Mouse (Mus musculus) lung, postnatal 0 days (tissue): ENCODE results near the gene Fst. TPM values are rescaled to one million over a fixed set of nuclear protein-coding genes. Genes with fewer than 3 reads are reported as not detected.

ENCODE experiments used
- ATAC-seq: fragments of 200-750 bp; cut with Nextera tagmentation; 2 replicates; pipeline ENCODE4 v1.8.0; 2017; ENCODE audit warnings: moderate library complexity
- DNase-seq: peaks from one replicate; pipeline ENCODE4 v3.0.0-alpha.2; 2016; ENCODE audit warnings: low spot score
- H3K27ac ChIP-seq: fragments of 300-500 bp; sonication (generic); 2 replicates; pipeline ENCODE4 v1.5.1; 2014; ENCODE audit warnings: antibody characterized with exemption, mild to moderate bottlenecking, low read length, mixed read lengths
- H3K27me3 ChIP-seq: fragments of 300-500 bp; sonication (generic); replicated peaks from 2 replicates; pipeline ENCODE4 v1.6.1; 2014; ENCODE audit warnings: low read length, mixed read lengths; ENCODE audit not compliant: insufficient read depth
- H3K36me3 ChIP-seq: fragments of 300-500 bp; sonication (generic); 2 replicates; pipeline ENCODE4 v1.6.1; 2014; ENCODE audit warnings: low read length, mixed read lengths; ENCODE audit not compliant: insufficient read depth
- H3K4me1 ChIP-seq: fragments of 300-500 bp; sonication (generic); 2 replicates; pipeline ENCODE4 v1.6.1; 2014; ENCODE audit warnings: antibody characterized with exemption, low read depth, low read length, mixed read lengths; ENCODE audit not compliant: insufficient read depth
- H3K4me2 ChIP-seq: fragments of 300-500 bp; sonication (generic); replicated peaks from 2 replicates; pipeline ENCODE4 v1.6.1; 2014; ENCODE audit warnings: low read depth, mild to moderate bottlenecking, low read length, moderate library complexity, mixed read lengths
- H3K4me3 ChIP-seq: fragments of 300-500 bp; sonication (generic); 2 replicates; pipeline ENCODE4 v1.5.1; 2014; ENCODE audit warnings: low read depth, low read length
- H3K9ac ChIP-seq: fragments of 300-500 bp; sonication (generic); replicated peaks from 2 replicates; pipeline ENCODE4 v1.6.1; 2014; ENCODE audit warnings: low read depth, mild to moderate bottlenecking
- H3K9me3 ChIP-seq: fragments of 300-500 bp; sonication (generic); 2 replicates; pipeline ENCODE4 v1.6.1; 2016; ENCODE audit warnings: low read length, mixed read lengths
- CTCF ChIP-seq: IDR thresholded peaks from 2 replicates; pipeline ENCODE4 v1.5.1; 2016; ENCODE audit warnings: antibody characterized with exemption, mild to moderate bottlenecking
- EP300 ChIP-seq: IDR thresholded peaks from 2 replicates; pipeline ENCODE4 v1.6.1; 2016; ENCODE audit warnings: antibody characterized with exemption, mild to moderate bottlenecking, control low read depth
- WGBS: fragments of 180-500 bp; shearing (Covaris S2); extraction: QIAGEN DNeasy Blood & Tissue Kit; methylation state at CpG from one replicate; pipeline ENCODE4 v1.1.7; 2014; 5-methylcytosine and 5-hydroxymethylcytosine counted together
- polyA plus RNA-seq: library from polyadenylated mRNA; unstranded; fragments of >200 nt; fragmentation: Nextera tagmentation; extraction: Ambion mirVana; gene quantifications from 2 replicates; pipeline ENCODE4 v1.2.1, GENCODE M21; 2015

The Fst gene
- polyA plus RNA-seq, 1 experiment from 2014 or later, result 4.5 TPM

DNA sequence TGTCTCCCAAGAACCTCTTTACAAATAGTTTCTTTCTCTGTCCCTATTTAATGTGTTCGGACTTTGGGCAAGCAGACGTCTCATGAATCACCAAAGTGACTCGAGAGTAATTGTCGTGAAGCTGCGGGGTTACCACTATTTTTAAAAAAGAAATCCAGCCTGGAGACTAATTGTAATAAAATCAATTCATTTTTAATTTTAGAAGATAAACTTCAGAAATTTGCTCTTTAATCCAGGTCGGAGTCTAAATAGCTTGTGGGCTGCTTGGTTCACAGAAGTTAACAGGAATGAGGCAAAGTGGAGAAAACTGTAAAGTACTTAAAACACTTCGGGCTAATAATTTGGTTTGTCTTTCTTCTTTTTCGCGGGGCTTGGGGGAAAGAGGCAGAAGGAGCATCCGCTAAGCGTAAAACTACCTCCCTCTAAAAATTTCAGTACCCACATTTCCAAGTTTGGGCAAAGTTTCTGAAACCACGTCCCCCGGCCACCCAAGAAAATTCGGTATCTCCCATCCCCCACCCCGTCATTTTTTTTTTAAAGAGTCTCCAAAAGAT is 1.1 kb downstream of the Fst start:
- Histone ChIP-seq H3K27me3 (peaks cover 23% of the 10 kb centered on the region; the same call in 1 of the 2 replicates), H3K36me3 (no peaks in the 10 kb centered on the region), H3K4me3 (peak overlapping the region; percentile 57), H3K27ac (no peak overlapping the region), H3K4me1 (peaks cover 7% of the 10 kb centered on the region; the same call in 1 of the 2 replicates), H3K4me2 (peak overlapping the region; percentile 97), H3K9me3 (no peaks in the 10 kb centered on the region), H3K9ac (no peak overlapping the region)
- no peak for DNase-seq
- no peak for TF ChIP-seq CTCF
- TF ChIP-seq EP300, result no peak
- ATAC-seq, result no peak
- under 1% methylated on average over 15 of the region's 15 CpGs for WGBS

DNA sequence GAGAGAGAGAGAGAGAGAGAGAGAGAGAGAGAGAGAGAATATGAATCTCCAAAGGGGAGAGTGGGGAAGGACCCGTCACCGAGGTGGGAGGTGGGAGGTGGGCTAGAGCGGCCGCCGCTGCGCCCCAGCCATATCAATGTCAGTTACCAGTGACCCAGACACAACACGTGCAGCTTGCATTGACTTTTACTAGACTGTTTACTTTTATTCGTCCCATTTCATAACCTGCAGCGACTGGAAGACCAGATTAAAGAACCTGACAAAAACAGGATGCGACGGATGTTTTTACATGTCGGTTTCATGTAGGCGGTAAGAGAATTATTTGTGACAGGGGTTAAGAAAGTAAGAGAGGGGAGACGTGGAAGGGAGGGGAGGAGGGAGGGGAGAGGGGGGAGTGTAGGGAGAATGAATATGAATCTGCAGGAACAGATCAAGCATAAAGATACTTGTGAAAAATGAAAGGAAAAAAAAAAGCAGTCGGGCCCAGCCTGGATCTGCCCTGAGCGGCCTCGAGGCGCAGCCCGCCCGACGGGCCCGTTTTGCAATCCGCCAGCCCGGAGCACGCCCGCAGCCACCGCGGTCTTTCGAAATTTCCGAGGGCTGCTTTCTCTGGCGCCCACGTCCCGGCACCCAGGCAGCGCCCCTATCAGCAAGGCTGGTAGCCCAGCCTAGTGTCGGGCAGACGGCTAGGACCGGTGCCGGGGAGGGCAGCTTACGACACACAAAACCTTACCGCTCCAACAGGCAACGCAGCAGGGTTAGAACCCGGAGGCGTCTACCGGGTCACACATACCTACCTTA is 1.8 kb downstream of the Fst start:
- H3K9me3 ChIP-seq, result no peaks in the 10 kb centered on the region
- ATAC-seq (peak; percentile 20; the same call in 1 of the 2 replicates), DNase-seq (peak; percentile 38)
- peak overlapping the region; percentile 97 for H3K4me2 ChIP-seq
- WGBS, result 1% methylated on average over 44 of the region's 44 CpGs
- TF ChIP-seq CTCF (no peak), EP300 (no peak)
- H3K27me3 ChIP-seq, result peaks cover 23% of the 10 kb centered on the region; the same call in 1 of the 2 replicates
- peak overlapping the region; percentile 57 for H3K4me3 ChIP-seq
- H3K4me1 ChIP-seq, result peaks cover 7% of the 10 kb centered on the region; the same call in 1 of the 2 replicates
- no peak overlapping the region for H3K27ac ChIP-seq
- H3K9ac ChIP-seq, result no peak overlapping the region
- H3K36me3 ChIP-seq, result no peaks in the 10 kb centered on the region

DNA sequence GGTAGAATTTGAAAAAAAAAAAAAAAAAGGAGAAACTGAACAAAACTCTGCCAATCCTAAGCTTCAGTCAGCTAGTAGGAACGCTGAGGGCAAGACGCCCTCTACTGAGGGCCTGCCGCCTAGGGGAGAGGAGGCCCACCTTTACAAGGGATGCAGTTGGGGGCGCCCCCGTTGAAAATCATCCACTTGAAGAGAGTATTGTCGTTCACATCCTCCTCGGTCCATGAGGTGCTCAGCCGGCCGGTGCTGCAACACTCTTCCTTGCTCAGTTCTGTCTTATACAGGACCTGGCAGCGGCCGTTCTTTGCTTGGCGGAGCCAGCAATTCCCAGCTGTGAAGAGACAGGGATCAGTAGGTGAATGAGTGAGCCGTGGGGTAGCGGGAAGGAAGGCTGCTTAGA is 2.5 kb downstream of the Fst start:
- ATAC-seq (0 out of 2 replicates have a peak, but pooled peaks have one; percentile 15), DNase-seq (peak; percentile 16)
- Histone ChIP-seq H3K4me1 (peaks cover 7% of the 10 kb centered on the region; the same call in 1 of the 2 replicates), H3K27ac (no peak overlapping the region), H3K4me2 (peak overlapping the region; percentile 97), H3K9me3 (no peaks in the 10 kb centered on the region), H3K27me3 (peaks cover 23% of the 10 kb centered on the region; the same call in 1 of the 2 replicates), H3K4me3 (peak overlapping the region; percentile 20), H3K9ac (no peak overlapping the region), H3K36me3 (no peaks in the 10 kb centered on the region)
- TF ChIP-seq CTCF (peak; percentile 48), EP300 (no peak)
- 5% methylated on average over 14 of the region's 14 CpGs for WGBS

DNA sequence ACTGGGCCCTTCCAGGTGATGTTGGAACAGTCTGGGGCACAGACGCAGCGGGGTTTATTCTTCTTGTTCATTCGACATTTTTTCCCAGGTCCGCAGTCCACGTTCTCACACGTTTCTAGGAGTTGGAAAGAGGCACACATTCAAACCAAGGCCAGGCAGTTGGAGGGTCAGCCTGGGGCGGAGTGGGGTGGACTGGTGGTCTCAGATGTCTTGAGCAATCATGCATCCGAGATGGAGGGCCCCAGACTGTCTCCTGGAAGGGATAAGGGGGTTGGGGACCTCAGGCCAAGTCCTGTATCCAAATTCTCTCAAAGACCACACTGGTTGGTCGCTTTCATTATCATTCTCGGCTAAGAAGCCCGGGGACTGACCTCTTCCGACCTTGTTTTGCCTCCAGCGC is 3.0 kb downstream of the Fst start:
- Histone ChIP-seq H3K4me2 (peak overlapping the region; percentile 97), H3K36me3 (no peaks in the 10 kb centered on the region), H3K4me1 (peaks cover 7% of the 10 kb centered on the region; the same call in 1 of the 2 replicates), H3K9me3 (no peaks in the 10 kb centered on the region), H3K9ac (no peak overlapping the region), H3K27me3 (peaks cover 23% of the 10 kb centered on the region; the same call in 1 of the 2 replicates), H3K27ac (no peak overlapping the region), H3K4me3 (peak overlapping the region; percentile 20; the same call in 1 of the 2 replicates)
- ATAC-seq, result no peak
- no peak for DNase-seq
- TF ChIP-seq CTCF (no peak), EP300 (no peak)
- WGBS, result 45% methylated on average over 13 of the region's 13 CpGs

DNA sequence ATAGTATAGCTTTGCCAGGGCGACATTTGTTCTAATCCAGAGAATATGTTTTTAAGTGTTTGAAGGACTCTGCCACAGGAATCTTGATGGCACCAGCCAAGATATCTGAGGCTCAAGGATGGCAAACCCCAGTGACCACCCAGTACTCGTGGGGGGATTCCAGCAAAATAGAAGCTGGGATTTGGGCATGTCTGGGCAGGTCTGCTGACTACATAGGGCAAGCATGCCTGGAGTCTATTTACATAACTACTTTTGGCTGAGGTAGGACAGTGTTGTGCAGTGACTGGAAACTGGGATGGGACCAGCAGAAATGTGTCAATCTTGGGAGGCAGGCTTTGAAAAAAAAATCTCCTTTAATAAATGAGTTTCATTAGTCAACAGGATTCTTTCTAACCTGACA is 11.5 kb downstream of the Fst start:
- Histone ChIP-seq H3K4me1 (no peaks in the 10 kb centered on the region), H3K27ac (no peak overlapping the region), H3K4me3 (no peak overlapping the region), H3K4me2 (no peak overlapping the region), H3K9me3 (no peaks in the 10 kb centered on the region), H3K36me3 (no peaks in the 10 kb centered on the region), H3K27me3 (no peaks in the 10 kb centered on the region), H3K9ac (no peak overlapping the region)
- ATAC-seq (no peak), DNase-seq (no peak)
- 63% methylated on average over 2 of the region's 2 CpGs for WGBS
- no peak for TF ChIP-seq EP300
- no peak for TF ChIP-seq CTCF

DNA sequence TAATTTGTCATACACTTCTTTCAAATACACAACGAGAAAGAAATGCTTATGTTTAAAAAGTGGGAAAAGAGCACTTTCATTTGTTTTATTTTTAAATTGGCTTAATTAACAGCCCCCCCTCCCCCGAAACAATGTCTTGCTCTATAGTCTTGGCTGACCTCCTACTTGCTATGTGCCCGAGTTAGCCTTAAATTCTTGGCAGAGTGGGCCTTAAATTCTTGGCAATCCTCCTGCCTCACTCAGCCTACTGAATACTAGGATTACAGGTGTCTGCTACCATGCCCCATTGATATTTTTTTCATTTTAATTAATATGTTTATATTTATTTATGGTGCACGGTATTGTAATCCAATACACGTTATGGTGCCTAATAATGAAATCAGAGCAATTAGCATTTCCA is 26.3 kb downstream of the Fst start:
- 67% methylated on average over 5 of the region's 5 CpGs for WGBS
- Histone ChIP-seq H3K36me3 (no peaks in the 10 kb centered on the region), H3K4me1 (no peaks in the 10 kb centered on the region), H3K27ac (no peak overlapping the region), H3K27me3 (no peaks in the 10 kb centered on the region), H3K9ac (no peak overlapping the region), H3K4me3 (no peak overlapping the region), H3K4me2 (no peak overlapping the region), H3K9me3 (no peaks in the 10 kb centered on the region)
- TF ChIP-seq CTCF, result no peak
- TF ChIP-seq EP300, result no peak
- DNase-seq (no peak), ATAC-seq (no peak)
